Mouse (Mus musculus) brain, embryonic 18.5 days (tissue): ENCODE results near the gene Hprt.
"Not testable (repeated sequence)": the region's sequence is repeated elsewhere in the genome, so short reads cannot be mapped to it uniquely, and the experiment has no call there.

ENCODE experiments used
- DNase-seq: peaks from one replicate; pipeline ENCODE4 v3.0.0-alpha.2; 2012; ENCODE audit warnings: low read depth, low spot score

Hprt gene

GRCm38 (mm10) chrX:52987905-52988783 lies at the start of gene Hprt:
Gene Hprt (plus strand): TSS chrX:52988137.
- peak; percentile 57 for DNase-seq

GRCm38 (mm10) chrX:52945509-52945908 lies 42.4 kb upstream of the Hprt start:
- DNase-seq = no peak

- DNase-seq = no peak
Observed at GRCm38 (mm10) chrX:52949713-52950112, 38.2 kb upstream of the Hprt start.

- no peak for DNase-seq
Observed at GRCm38 (mm10) chrX:52956942-52957341, 31.0 kb upstream of the Hprt start.

- no peak for DNase-seq
Observed at GRCm38 (mm10) chrX:52961559-52962110, 26.3 kb upstream of the Hprt start.

GRCm38 (mm10) chrX:52965149-52965548 lies 22.8 kb upstream of the Hprt start:
- DNase-seq = no peak

GRCm38 (mm10) chrX:52971211-52972006 lies 16.5 kb upstream of the Hprt start:
- no peak for DNase-seq

GRCm38 (mm10) chrX:52972129-52972528 lies 15.8 kb upstream of the Hprt start:
- no peak for DNase-seq

- DNase-seq = no peak
Observed at GRCm38 (mm10) chrX:52972680-52973079, 15.3 kb upstream of the Hprt start.

- no peak for DNase-seq
Observed at GRCm38 (mm10) chrX:52978576-52978975, 9.4 kb upstream of the Hprt start.

GRCm38 (mm10) chrX:52981378-52981777 lies 6.6 kb upstream of the Hprt start:
- DNase-seq = no peak

- DNase-seq = not testable (repeated sequence)
Observed at GRCm38 (mm10) chrX:52994726-52995125, 6.8 kb downstream of the Hprt start.

GRCm38 (mm10) chrX:53004887-53005286 lies 16.9 kb downstream of the Hprt start:
- DNase-seq = not testable (repeated sequence)

- DNase-seq = no peak
Observed at GRCm38 (mm10) chrX:53006062-53006461, 18.1 kb downstream of the Hprt start.

- DNase-seq = no peak
Observed at GRCm38 (mm10) chrX:53015549-53015948, 27.6 kb downstream of the Hprt start.

GRCm38 (mm10) chrX:53023021-53023420 lies 35.1 kb downstream of the Hprt start:
- DNase-seq = no peak

GRCm38 (mm10) chrX:53024268-53024667 lies 36.3 kb downstream of the Hprt start:
- not testable (repeated sequence) for DNase-seq

GRCm38 (mm10) chrX:53025471-53026223 lies 37.7 kb downstream of the Hprt start:
- no peak for DNase-seq

- DNase-seq = no peak
Observed at GRCm38 (mm10) chrX:53029559-53029958, 41.6 kb downstream of the Hprt start.

- no peak for DNase-seq
Observed at GRCm38 (mm10) chrX:53038194-53038593, 50.3 kb downstream of the Hprt start.

GRCm38 (mm10) chrX:53039651-53040050 lies 51.7 kb downstream of the Hprt start:
- no peak for DNase-seq

- DNase-seq = no peak
Observed at GRCm38 (mm10) chrX:53040138-53040537, 52.2 kb downstream of the Hprt start.
